Mouse (Mus musculus): ENCODE data around the gene Atp8b3. TPM values are rescaled to one million over a fixed set of nuclear protein-coding genes. Genes with fewer than 3 reads are reported as not detected.

Atp8b3 gene
- polyA plus RNA-seq, 1 experiment from 2014 or later: 0.10 TPM

- Histone ChIP-seq H3K9me3 (ENCODE audit: low read length) (no peaks in the 10 kb centered on the region), H3K27ac (ENCODE audit: low read length) (no peak overlapping the region), H3K4me1 (ENCODE audit: insufficient read depth, low read depth, low read length) (peaks cover 11% of the 10 kb centered on the region; the same call in 1 of the 2 replicates), H3K36me3 (ENCODE audit: insufficient read depth, low read length) (no peaks in the 10 kb centered on the region), H3K9ac (replicated peaks; ENCODE audit: low read depth) (no peak overlapping the region), H3K27me3 (replicated peaks; ENCODE audit: insufficient read depth, low read length) (no peaks in the 10 kb centered on the region), H3K4me2 (replicated peaks; ENCODE audit: low read depth, low read length) (peak overlapping the region; percentile 31), H3K4me3 (ENCODE audit: low read depth, low read length) (no peak overlapping the region)
- TF ChIP-seq CTCF (IDR thresholded peaks at IDR 0.05): no peak
- no peak for TF ChIP-seq EP300 (IDR thresholded peaks at IDR 0.05)
- DNase-seq (ENCODE audit: low spot score) (no peak), ATAC-seq (no peak)
- WGBS: 85% methylated on average over 10 of the region's 10 CpGs
Observed at GRCm38 (mm10) chr10:80570419-80570818, 31.5 kb upstream of the Atp8b3 start.

- DNase-seq (ENCODE audit: low spot score): peak; percentile 93
- WGBS: 33% methylated on average over 10 of the region's 10 CpGs
- Histone ChIP-seq H3K4me1 (ENCODE audit: insufficient read depth, low read depth, low read length) (peaks cover 11% of the 10 kb centered on the region; the same call in 1 of the 2 replicates), H3K27ac (ENCODE audit: low read length) (no peak overlapping the region), H3K4me3 (ENCODE audit: low read depth, low read length) (0 out of 2 replicates have a peak overlapping the region, but pooled peaks have one; percentile 1), H3K27me3 (replicated peaks; ENCODE audit: insufficient read depth, low read length) (no peaks in the 10 kb centered on the region), H3K4me2 (replicated peaks; ENCODE audit: low read depth, low read length) (peak overlapping the region; percentile 31), H3K9ac (replicated peaks; ENCODE audit: low read depth) (no peak overlapping the region), H3K9me3 (ENCODE audit: low read length) (no peaks in the 10 kb centered on the region), H3K36me3 (ENCODE audit: insufficient read depth, low read length) (no peaks in the 10 kb centered on the region)
- peak; percentile 78 for ATAC-seq
- TF ChIP-seq CTCF (IDR thresholded peaks at IDR 0.05) (no peak), EP300 (IDR thresholded peaks at IDR 0.05) (no peak)
Observed at GRCm38 (mm10) chr10:80569664-80570066, 30.7 kb upstream of the Atp8b3 start.

- no peak for TF ChIP-seq EP300 (IDR thresholded peaks at IDR 0.05)
- no peak for TF ChIP-seq CTCF (IDR thresholded peaks at IDR 0.05)
- no peak for ATAC-seq
- WGBS: 93% methylated on average over 29 of the region's 29 CpGs
- H3K4me2 ChIP-seq (replicated peaks; ENCODE audit: low read depth, low read length): no peak overlapping the region
- H3K4me3 ChIP-seq (ENCODE audit: low read depth, low read length): no peak overlapping the region
- H3K27ac ChIP-seq (ENCODE audit: low read length): no peak overlapping the region
- no peaks in the 10 kb centered on the region for H3K9me3 ChIP-seq (ENCODE audit: low read length)
- H3K9ac ChIP-seq (replicated peaks; ENCODE audit: low read depth): no peak overlapping the region
- DNase-seq (ENCODE audit: low spot score): no peak
- no peaks in the 10 kb centered on the region for H3K36me3 ChIP-seq (ENCODE audit: insufficient read depth, low read length)
- peaks cover 11% of the 10 kb centered on the region; the same call in 1 of the 2 replicates for H3K4me1 ChIP-seq (ENCODE audit: insufficient read depth, low read depth, low read length)
- no peaks in the 10 kb centered on the region for H3K27me3 ChIP-seq (replicated peaks; ENCODE audit: insufficient read depth, low read length)
Observed at GRCm38 (mm10) chr10:80568876-80569275, 30.0 kb upstream of the Atp8b3 start.

- Histone ChIP-seq H3K4me2 (replicated peaks; ENCODE audit: low read depth, low read length) (no peak overlapping the region), H3K9me3 (ENCODE audit: low read length) (no peaks in the 10 kb centered on the region), H3K27ac (ENCODE audit: low read length) (no peak overlapping the region), H3K9ac (replicated peaks; ENCODE audit: low read depth) (no peak overlapping the region), H3K27me3 (replicated peaks; ENCODE audit: insufficient read depth, low read length) (no peaks in the 10 kb centered on the region), H3K4me1 (ENCODE audit: insufficient read depth, low read depth, low read length) (peaks cover 14% of the 10 kb centered on the region; the same call in 1 of the 2 replicates), H3K36me3 (ENCODE audit: insufficient read depth, low read length) (no peaks in the 10 kb centered on the region), H3K4me3 (ENCODE audit: low read depth, low read length) (no peak overlapping the region)
- TF ChIP-seq CTCF (IDR thresholded peaks at IDR 0.05): peak; percentile 97
- TF ChIP-seq EP300 (IDR thresholded peaks at IDR 0.05): no peak
- 30% methylated on average over 17 of the region's 17 CpGs for WGBS
- ATAC-seq: peak; percentile 48
- peak; percentile 84 for DNase-seq (ENCODE audit: low spot score)
Observed at GRCm38 (mm10) chr10:80566375-80567092, 27.6 kb upstream of the Atp8b3 start.

GRCm38 (mm10) chr10:80561116-80561944 is 22.4 kb upstream of the Atp8b3 start, which contains the start of gene Rexo1:
Gene Rexo1 (minus strand): TSS chr10:80561560.
- Histone ChIP-seq H3K4me3 (ENCODE audit: low read depth, low read length) (peak within 1 kb of the TSS; percentile 99), H3K27ac (ENCODE audit: low read length) (peak within 1 kb of the TSS; percentile 90), H3K36me3 (ENCODE audit: insufficient read depth, low read length) (no peaks in the 10 kb centered on the region), H3K9ac (replicated peaks; ENCODE audit: low read depth) (peak within 1 kb of the TSS; percentile 93), H3K9me3 (ENCODE audit: low read length) (no peaks in the 10 kb centered on the region), H3K27me3 (replicated peaks; ENCODE audit: insufficient read depth, low read length) (no peaks in the 10 kb centered on the region), H3K4me1 (ENCODE audit: insufficient read depth, low read depth, low read length) (peaks cover 23% of the 10 kb centered on the region; the same call in 1 of the 2 replicates), H3K4me2 (replicated peaks; ENCODE audit: low read depth, low read length) (peak within 1 kb of the TSS; percentile 79)
- ATAC-seq: peak; percentile 88
- WGBS: 1% methylated on average over 71 of the region's 72 CpGs
- peak; percentile 89 for TF ChIP-seq CTCF (IDR thresholded peaks at IDR 0.05)
- TF ChIP-seq EP300 (IDR thresholded peaks at IDR 0.05): peak; percentile 79
- peak; percentile 96 for DNase-seq (ENCODE audit: low spot score)

GRCm38 (mm10) chr10:80560621-80561020 is 21.7 kb upstream of the Atp8b3 start:
- Histone ChIP-seq H3K4me2 (replicated peaks; ENCODE audit: low read depth, low read length) (peak overlapping the region; percentile 79), H3K9ac (replicated peaks; ENCODE audit: low read depth) (peak overlapping the region; percentile 93), H3K36me3 (ENCODE audit: insufficient read depth, low read length) (no peaks in the 10 kb centered on the region), H3K4me1 (ENCODE audit: insufficient read depth, low read depth, low read length) (peaks cover 23% of the 10 kb centered on the region; the same call in 1 of the 2 replicates), H3K9me3 (ENCODE audit: low read length) (no peaks in the 10 kb centered on the region), H3K27me3 (replicated peaks; ENCODE audit: insufficient read depth, low read length) (no peaks in the 10 kb centered on the region), H3K4me3 (ENCODE audit: low read depth, low read length) (peak overlapping the region; percentile 99), H3K27ac (ENCODE audit: low read length) (no peak overlapping the region)
- TF ChIP-seq CTCF (IDR thresholded peaks at IDR 0.05) (no peak), EP300 (IDR thresholded peaks at IDR 0.05) (no peak)
- 1% methylated on average over 13 of the region's 13 CpGs for WGBS
- DNase-seq (ENCODE audit: low spot score): peak; percentile 50
- no peak for ATAC-seq
